Mouse (Mus musculus): Measurements from ENCODE around the gene Scube1. TPM values are rescaled to one million over a fixed set of nuclear protein-coding genes. Genes with fewer than 3 reads are reported as not detected.

Scube1 gene
- total RNA-seq, 2 experiments from 2014 or later = 20.4 to 20.9 TPM

DNA sequence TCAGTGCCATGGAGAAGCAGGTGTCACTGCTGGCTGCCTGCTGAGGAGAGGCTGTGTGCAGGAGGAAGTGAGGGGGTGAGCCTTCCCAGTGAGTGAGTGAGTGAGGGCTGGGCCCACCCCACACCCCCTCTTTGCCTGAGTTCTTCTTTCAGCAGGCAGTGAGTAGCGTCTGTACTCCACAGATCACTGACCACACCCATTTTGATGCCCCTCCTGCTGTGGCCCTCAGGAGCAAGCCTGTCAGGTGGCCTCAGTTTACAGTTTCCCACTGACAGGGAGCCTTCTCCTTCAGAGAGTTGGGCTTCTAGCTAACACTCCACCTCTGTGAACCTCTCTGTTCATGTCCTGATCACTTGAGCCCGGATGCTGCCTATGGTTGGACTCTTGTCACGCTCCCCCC, 89.6 kb downstream of the Scube1 start:
- peak in 1 of 2 experiments; percentile 12 for DNase-seq (ENCODE audit: low spot score in 2 of 2)
- H3K4me3 ChIP-seq = no peak overlapping the region
- no peak for TF ChIP-seq CTCF (conservative IDR thresholded peaks at IDR 0.05)
- no peak overlapping the region for H3K27ac ChIP-seq

DNA sequence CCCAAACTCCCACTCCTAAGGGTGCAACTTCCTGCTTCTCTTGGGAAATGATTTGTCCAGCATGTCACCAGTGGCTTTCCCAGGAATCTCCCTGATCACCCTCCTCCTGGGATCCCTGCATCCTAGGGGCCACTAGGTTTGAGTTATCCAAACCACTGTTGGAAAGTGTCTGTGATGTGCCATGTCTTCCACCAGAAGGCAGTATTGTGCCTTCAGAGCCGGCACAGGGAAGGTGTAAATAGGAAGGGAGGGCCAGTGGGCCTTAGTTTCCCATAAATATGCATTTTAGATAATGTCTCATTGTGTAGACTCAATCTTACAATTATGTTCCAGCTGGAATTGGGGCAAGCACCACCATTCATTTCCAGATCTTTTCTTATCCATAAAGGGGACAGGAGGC, 90.7 kb downstream of the Scube1 start:
- H3K4me3 ChIP-seq = no peak overlapping the region
- H3K27ac ChIP-seq = no peak overlapping the region
- peak; percentile 87 for TF ChIP-seq CTCF (conservative IDR thresholded peaks at IDR 0.05)
- peak in 1 of 2 experiments; percentile 18 for DNase-seq (ENCODE audit: low spot score in 2 of 2)

DNA sequence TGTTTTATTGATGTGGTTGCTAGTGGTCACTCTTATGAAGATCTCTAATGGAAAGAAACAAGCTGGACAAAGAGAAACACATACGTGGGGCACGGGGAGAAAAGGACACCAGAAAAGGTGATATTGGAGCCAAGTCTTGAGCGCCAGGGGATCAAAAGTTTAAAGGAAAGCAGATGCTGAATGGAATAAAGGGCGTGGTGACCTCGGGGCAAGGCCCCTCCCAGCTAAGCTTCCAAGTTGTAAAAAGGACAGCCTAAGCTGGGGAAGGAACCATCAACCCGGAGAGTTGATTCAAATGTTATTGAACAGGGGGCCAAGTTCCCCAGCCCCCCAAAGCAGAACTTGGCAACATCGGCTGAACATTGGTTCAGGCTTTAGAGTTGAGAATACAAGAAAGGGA, 93.8 kb downstream of the Scube1 start:
- Histone ChIP-seq H3K27ac (no peak overlapping the region), H3K4me3 (no peak overlapping the region)
- TF ChIP-seq CTCF (conservative IDR thresholded peaks at IDR 0.05) = no peak
- no peak for DNase-seq (ENCODE audit: low spot score in 2 of 2)

DNA sequence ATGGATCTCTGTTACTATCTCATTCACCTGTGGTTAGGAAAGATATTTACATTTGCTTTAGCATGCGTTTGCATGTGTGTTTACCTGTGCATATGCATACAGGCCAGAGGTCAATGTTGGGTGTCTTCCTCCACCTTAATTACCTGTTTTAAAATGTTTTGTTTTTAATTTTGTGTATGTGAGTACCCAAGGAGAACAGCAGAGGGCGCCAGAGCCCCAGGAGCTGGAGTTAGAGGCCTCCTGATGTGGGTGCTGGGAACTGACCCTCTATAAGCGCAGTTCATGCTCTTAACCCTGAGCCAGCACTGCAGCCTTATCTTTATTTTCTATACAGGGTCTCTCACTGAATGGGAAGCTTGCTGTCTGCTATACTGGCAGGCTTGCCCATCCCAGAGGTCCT, 95.1 kb downstream of the Scube1 start:
- no peak for DNase-seq (ENCODE audit: low spot score in 2 of 2)
- peak; percentile 49 for TF ChIP-seq CTCF (conservative IDR thresholded peaks at IDR 0.05)
- Histone ChIP-seq H3K4me3 (no peak overlapping the region), H3K27ac (no peak overlapping the region)

DNA sequence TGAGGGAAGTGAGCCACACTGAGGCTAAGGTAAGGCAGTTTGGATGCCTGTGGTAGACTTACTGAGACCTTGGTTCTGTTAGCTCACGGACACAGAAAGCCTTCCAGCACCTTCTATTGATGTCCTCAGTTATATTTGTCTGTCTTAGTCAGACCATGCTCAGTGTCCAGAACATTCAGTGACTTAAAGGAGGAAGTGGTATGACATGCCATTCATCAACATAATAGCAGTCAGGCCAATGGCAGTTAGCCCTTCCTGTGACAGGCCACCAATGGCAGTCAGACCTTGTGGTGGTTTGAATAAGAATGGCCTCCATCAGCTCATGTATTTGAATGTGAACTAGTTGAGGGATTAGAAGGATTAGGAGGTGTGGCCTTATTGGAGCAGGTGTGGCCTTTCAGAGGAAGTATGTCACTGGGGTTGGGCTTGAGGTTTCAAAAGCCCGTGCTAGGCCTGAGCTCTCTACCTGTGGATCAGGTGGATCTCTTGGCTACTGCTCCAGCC, 98.6 kb downstream of the Scube1 start:
- no peak overlapping the region for H3K27ac ChIP-seq
- no peak for TF ChIP-seq CTCF (conservative IDR thresholded peaks at IDR 0.05)
- no peak for DNase-seq (ENCODE audit: low spot score in 2 of 2)
- no peak overlapping the region for H3K4me3 ChIP-seq

DNA sequence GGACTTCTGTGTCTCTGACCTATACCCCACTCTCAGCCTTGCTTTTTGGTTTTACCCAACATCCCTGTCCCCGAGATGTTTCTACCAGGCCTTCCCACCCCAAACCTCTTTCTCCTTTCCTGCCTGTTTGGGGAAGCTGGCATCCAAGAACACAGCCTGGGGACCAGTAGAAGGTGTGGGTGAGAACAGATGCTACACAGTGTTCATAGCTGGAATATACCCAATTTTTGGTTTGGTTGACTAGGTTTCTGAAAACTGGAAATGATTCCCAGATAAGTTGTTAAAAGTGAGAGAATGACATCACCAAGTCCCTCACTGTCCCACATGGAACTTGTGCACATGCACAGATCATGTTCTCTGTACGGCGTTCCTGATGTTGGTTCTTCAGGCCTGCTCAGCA, 109.6 kb downstream of the Scube1 start:
- peak; percentile 54 to 76 for DNase-seq (ENCODE audit: low spot score in 2 of 2)
- no peak for TF ChIP-seq CTCF (conservative IDR thresholded peaks at IDR 0.05)
- H3K27ac ChIP-seq = no peak overlapping the region
- no peak overlapping the region for H3K4me3 ChIP-seq

DNA sequence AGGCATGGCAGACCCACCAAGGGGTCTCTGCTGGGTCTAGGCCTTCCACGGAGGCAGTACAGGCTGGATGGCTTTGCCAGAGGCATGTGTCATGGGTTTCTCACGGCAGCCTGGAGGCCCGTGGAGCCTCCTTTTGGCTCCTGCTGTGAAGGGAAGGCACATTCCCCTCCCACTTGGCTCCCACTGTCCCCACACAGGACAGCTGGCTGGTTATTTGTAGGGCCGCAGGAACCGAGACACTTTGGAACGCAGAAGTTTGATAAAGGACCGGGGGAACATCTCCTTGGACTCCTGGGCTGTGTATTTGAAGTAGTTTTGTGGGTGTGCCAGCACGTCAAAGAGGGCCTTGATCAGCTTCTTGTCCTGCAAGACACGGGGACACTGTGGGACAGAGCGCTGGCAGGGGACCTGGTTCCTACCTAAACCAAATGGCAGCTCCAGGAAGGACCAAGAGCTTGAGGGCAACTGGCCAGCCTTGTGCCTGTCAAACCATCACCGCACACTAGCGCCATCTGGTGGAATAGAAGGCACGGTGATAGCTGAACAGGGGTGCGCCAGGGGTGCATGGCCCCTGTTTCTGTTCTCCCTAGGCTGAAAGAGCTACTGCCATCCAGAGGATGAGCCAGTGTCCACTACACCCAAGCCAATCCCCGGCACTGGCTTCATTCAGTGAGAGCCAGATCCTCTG, 117.6 kb downstream of the Scube1 start:
- peak; percentile 86 for TF ChIP-seq CTCF (conservative IDR thresholded peaks at IDR 0.05)
- DNase-seq (ENCODE audit: low spot score in 2 of 2) = peak; percentile 44 to 68
- Histone ChIP-seq H3K4me3 (no peak overlapping the region), H3K27ac (no peak overlapping the region)

DNA sequence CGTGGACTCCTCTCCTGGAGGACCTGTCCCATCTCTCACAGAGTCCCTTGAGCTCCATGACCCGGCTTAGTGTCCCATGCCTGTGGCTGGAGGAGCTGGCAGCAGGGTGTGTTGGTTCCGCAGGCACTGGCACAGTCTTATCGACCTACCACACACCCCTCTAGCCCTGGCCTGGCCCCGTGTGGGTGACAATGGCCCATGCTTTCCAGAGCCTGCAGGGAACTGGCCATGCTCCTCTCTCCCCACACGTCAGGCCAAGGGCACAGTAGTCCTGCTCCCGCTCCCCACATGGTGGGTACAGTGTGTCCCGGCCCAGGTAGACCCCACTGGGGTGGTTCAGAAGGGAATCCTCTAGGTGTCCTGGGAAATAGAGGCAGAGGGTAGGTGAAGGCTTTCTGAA, 118.1 kb downstream of the Scube1 start:
- DNase-seq (ENCODE audit: low spot score in 2 of 2) = no peak

DNA sequence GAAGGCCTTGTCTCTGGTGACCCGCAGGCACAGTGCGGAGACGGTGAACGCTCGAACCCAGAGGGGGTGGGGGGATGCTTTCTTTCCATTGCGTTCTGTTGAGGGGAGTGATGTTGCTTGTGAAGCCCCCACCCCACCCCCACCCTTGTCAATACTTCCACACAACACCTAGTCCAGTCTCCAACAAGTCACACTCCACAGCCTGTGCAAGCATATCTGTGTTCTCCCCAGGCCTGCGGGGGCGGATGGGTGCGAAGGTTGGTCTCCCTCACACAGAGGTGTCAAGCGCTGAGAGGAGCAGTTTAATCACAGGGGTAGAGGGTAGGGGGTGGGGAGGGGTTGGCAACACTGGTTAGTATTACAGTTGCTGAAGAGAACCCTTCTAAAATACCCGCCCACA, 118.6 kb downstream of the Scube1 start:
- DNase-seq (ENCODE audit: low spot score in 2 of 2) = no peak
- H3K27ac ChIP-seq = no peak overlapping the region
- no peak overlapping the region for H3K4me3 ChIP-seq
- TF ChIP-seq CTCF (conservative IDR thresholded peaks at IDR 0.05) = no peak

More for the DNA sequence above, 118.1 kb downstream of the Scube1 start:
- H3K27ac ChIP-seq = no peak overlapping the region
- no peak for TF ChIP-seq CTCF (conservative IDR thresholded peaks at IDR 0.05)
- H3K4me3 ChIP-seq = no peak overlapping the region

DNA sequence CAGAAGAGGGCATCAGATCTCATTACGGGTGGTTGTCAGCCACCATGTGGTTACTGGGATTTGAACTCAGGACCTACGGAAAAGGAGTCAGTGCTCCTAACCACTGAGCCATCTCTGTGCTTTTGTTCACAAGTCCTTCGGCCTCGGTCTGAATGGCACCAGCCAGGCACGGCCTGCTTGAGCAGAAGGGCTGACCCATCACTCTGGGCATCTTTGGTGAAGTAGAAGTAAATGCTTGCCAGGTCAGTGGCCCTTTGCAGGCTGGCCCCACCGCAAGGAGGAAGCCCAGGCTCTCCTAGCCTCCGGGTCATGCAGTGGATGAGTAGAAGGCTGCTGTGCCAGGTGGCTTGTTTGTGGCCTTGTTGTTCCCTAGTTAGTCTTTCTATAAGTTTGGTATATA, 121.4 kb downstream of the Scube1 start:
- H3K27ac ChIP-seq = no peak overlapping the region
- DNase-seq (ENCODE audit: low spot score in 2 of 2) = no peak
- TF ChIP-seq CTCF (conservative IDR thresholded peaks at IDR 0.05) = no peak
- no peak overlapping the region for H3K4me3 ChIP-seq

DNA sequence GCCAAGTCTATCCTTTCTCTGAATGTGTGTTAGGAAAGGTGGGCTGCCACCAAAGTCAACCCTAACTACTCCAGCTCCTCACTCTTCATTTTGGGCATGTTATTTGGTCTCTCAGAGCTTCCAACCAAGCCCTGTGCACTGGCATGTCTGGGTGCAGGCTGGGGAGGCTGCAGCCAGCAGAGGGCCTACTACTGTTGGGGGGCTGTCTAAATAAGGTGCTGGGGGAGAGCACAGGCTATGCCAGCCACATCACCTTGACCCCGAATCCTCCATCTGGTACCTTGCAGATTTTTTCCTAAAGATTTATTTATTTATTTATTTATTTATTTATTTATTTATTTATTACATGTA, 121.8 kb downstream of the Scube1 start:
- DNase-seq (ENCODE audit: low spot score in 2 of 2) = no peak
- H3K27ac ChIP-seq = no peak overlapping the region

DNA sequence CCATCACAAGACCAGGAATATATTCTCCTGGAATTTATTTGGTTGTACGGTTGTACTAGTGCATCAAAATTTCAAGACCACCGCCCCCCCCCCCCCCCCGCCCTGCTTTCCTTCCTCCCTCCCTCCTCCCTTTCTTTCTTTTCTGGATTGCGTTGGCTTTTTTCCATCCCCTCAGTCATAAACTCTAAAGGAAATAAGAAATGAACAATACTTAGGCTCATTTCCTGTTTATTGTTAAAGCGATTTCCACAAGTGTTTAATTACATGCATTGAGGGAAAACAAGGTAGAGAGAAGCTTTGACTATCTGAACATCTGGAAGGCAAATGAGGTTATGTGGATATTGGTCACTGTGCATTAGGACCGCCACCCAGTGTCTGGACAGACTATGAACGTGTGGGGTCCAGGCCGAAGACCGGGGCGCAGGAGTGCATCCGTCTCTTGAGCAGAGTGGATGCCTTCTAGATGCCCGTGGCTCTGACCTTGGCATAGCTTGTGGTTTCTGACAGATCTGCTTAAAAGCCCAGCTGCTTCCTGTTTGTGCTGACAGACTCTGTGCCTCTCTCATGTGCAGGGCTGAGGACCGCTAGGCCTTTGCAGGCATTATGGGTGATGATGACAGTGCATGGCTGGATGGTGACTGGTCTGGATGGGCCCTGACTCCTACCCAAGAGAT, 122.3 kb downstream of the Scube1 start:
- Histone ChIP-seq H3K4me3 (no peak overlapping the region), H3K27ac (no peak overlapping the region)
- no peak for DNase-seq (ENCODE audit: low spot score in 2 of 2)
- no peak for TF ChIP-seq CTCF (conservative IDR thresholded peaks at IDR 0.05)

More for the DNA sequence above, 121.8 kb downstream of the Scube1 start:
- TF ChIP-seq CTCF (conservative IDR thresholded peaks at IDR 0.05) = peak; percentile 30
- no peak overlapping the region for H3K4me3 ChIP-seq

DNA sequence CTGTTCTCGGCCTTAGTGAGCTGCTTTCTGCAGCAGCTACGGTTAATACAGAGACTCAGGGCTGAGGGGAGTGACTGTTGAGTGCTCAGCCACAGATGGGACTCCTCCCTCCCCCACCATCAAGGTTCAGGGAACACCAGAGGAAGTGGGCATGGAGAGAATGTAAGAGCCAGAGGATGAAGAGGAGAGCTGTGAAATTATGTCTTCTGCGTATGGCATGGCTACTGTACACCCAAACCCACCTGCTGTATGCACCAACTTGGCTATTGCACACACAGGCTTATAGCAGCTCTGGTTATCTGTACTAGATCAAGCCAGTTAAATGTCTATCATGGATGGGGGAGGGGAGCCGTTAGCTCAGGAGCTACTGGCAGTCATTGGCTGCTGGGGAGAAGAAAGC, 123.6 kb downstream of the Scube1 start:
- Histone ChIP-seq H3K4me3 (no peak overlapping the region), H3K27ac (no peak overlapping the region)
- DNase-seq (ENCODE audit: low spot score in 2 of 2) = no peak
- TF ChIP-seq CTCF (conservative IDR thresholded peaks at IDR 0.05) = no peak

DNA sequence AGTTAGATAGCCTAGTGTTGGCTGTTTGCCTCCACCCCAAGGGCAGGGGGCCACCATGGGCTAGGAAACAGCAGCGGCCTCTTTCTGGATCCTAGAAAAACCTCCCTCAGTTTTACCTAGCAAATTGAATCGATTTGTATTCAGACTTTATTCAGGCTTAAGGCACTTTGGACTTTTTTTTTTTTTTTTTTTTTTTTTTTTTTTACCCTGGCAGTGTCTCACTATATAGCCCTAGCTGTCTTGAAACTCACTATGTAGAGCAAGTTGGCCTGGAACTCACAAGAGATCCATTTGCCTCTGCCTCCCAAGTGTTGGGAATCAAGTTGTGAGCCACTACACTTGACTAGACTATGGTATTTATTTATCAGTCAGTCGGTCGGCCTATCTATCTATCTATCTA, 128.0 kb downstream of the Scube1 start:
- H3K27ac ChIP-seq = no peak overlapping the region
- no peak for DNase-seq (ENCODE audit: low spot score in 2 of 2)
- no peak for TF ChIP-seq CTCF (conservative IDR thresholded peaks at IDR 0.05)
- no peak overlapping the region for H3K4me3 ChIP-seq
